Mouse (Mus musculus): ENCODE results near the gene B230104I21Rik.

DNA sequence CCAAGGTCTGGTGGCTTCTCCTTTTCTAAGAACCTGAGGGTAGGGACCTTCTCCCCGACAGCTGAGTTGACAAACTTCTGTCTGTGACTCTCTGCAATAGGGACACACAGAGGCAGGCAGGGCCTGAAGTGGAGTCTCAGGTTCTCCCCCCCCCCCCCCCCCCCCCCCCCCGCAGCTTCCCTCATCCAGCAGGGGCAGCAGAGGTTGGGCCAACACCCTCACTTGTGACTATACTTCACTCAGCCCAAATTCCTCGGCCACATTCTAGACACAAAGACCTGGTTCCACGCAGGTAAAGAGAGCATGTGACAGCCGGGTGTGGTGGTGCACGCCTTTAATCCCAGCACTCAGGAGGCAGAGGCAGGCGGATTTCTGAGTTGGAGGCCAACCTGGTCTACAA is 24.5 kb downstream of the B230104I21Rik start:
- TF ChIP-seq CTCF (IDR thresholded peaks at IDR 0.05) (no peak; the same call in 1 of the 2 replicates), EP300 (IDR thresholded peaks at IDR 0.05) (no peak)
